Mouse (Mus musculus) layer of hippocampus, postnatal 14 days (tissue): ENCODE data around the gene Sept6. TPM values are rescaled to one million over a fixed set of nuclear protein-coding genes. Genes with fewer than 3 reads are reported as not detected.
A peak's percentile ranks its signal among the peaks of the same experiment; 100 is the strongest.

ENCODE experiments used
- DNase-seq, 2 experiments: peaks; one replicate each; pipeline ENCODE4 v3.0.0; 2021 to 2022; ENCODE audit warnings: low spot score in 2 of 2, mixed read lengths in 1 of 2
- long read RNA-seq, 2 experiments: library from polyadenylated mRNA; stranded (forward); transcript quantifications; one replicate each; pipeline ENCODE4 v2.0.0; 2021
- total RNA-seq, 2 experiments: library from RNA; stranded (reverse); gene quantifications; 2 replicates each; pipeline ENCODE4 v1.2.3; 2021

Gene Sept6
- 10 to 100 TPM; 48.8 to 49.9 TPM for total RNA-seq
- long read RNA-seq, experiment 1, full-length matches to known transcripts = 37 of 51 reads
- long read RNA-seq, experiment 1, partial matches to known transcripts = 1 of 51 reads
- long read RNA-seq, experiment 1, other reads (novel, unspliced or antisense) = 13 of 51 reads
- long read RNA-seq, experiment 2, full-length matches to known transcripts = 30 of 48 reads
- long read RNA-seq, experiment 2, partial matches to known transcripts = 2 of 48 reads
- long read RNA-seq, experiment 2, other reads (novel, unspliced or antisense) = 16 of 48 reads

- no peak for DNase-seq
Observed at GRCm38 (mm10) chrX:36991694-36992093, at the start of gene Sept6. Sept6 (minus strand) TSS chrX:36991794.

DNA sequence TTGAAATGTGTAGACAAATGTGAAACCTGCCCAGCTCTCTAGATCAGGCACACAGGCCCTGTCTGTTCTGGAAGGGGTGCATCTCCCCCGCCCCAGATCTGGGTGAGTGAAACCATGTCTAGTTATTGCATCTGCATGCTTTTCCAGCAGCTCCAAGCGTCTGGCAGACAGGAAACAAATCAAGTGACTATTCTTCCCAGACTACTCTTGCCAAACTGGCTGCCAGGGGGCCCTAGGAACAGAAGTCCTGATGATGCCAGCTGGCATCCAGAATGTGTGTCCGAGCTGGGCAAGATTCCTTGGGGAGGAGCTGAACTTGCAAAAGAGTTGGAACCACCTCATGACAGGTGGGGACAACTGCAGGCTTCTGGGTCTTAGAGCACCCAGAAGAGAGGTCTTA, 36.8 kb upstream of the Sept6 start:
- DNase-seq = peak; percentile 20 to 47

DNA sequence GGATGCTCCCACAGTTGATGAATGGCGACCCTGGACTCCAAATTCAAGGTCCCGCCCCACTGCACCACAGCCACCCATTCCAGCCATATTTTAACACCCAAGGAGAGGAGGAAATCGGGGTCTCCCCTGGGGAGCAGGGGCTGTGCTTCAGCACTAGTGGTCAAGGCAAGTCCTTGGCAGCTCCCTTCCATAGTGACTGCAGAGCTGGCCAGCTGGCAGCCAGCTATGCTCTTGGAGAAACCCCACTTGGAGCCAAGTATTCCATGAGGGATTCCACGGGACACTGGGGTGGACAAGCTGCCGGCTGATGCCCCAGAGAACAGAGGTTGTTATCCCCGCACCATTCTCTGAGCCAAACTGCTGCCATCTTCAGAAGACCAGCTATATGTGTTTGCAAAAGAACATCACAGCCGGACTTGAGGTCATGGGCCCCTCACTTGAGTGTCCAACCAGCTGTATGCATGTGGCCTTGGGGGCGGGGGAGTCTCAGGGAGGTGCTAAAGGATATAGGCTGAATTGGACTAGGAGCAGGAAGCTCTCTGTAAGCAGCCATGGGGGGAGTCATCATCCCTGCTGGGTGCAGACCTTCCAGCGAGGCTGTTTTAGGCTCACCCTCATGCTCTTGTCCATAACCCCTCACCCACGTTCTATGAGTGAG, 32.2 kb upstream of the Sept6 start:
- no peak for DNase-seq

GRCm38 (mm10) chrX:37022690-37023089, 31.1 kb upstream of the Sept6 start:
- DNase-seq = peak; percentile 30 to 55

- no peak for DNase-seq
Observed at GRCm38 (mm10) chrX:37019045-37019444, 27.5 kb upstream of the Sept6 start.

DNA sequence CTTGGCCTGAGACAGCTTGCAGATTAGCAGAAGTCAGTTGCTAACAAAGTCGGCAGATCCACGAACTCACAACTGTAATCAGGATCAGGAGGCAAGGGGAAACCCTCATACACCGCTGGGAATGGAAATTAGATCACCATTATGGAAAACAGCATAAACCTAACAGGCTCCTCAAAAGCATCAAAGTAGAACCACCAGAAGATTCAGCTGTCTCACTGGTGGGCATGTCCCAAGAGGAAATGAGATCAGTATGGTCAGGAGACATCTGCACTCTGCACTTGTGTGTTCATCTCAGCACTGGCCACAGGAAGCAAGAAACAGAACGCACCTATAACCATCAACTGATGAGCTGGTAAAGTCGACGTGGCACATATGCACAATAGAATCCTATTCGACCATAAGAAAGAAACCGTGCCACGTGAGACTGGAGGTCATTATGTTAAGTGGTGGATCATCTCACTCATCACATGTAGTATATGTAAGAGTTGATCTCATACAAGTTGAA, 26.6 kb upstream of the Sept6 start:
- DNase-seq = no peak

DNA sequence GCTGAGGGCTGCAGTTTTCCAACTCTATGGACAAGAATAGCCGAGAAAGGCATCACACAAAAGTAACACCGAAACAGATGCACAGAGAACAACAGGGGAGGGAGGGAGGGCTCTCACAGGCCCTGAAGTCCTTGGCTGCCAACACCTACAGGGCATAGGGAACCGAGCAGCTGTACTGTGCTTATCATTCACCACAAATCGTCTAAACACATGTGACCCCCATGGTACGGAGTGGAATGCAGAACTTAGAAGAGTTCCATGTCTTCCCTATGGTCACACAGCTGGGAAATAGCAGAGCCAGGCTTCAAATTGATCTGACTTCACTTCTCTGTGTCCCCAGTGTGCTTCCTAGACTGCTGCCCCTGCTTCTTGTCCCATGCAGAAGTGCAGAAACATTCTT, 22.3 kb upstream of the Sept6 start:
- no peak for DNase-seq

GRCm38 (mm10) chrX:36991039-36991438, 555 bp downstream of the Sept6 start:
- no peak for DNase-seq

DNA sequence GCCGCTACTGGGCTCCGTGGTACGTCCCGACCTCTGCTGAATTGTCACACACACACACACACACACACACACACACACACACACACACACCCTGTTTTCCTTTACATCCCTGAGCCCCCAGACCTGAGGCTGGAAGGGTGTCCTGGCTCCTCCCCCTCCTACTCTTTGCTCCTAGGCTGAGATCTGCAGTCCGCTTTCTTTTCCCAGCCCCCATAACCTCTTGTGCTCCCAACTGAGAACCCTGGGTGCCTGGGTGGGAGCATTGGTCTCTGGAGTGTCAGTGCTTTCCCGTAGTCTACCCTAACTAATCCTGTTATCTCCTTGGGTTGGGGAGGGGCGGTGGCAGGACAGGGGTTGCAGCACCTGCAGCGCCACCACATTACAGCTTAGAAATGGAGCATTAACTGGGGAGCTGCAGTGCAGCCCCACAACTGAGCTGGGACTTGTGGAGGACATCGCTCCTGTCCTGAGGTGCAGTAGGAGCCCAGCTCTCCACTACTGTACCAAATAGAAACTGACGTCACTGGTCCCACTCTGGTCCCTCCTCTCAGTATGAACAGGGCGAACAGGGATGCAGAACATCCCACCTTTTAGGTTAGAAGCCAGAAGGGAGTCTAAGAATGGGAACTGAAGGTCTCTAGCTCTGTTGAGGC, 1.7 kb downstream of the Sept6 start:
- DNase-seq = no peak

DNA sequence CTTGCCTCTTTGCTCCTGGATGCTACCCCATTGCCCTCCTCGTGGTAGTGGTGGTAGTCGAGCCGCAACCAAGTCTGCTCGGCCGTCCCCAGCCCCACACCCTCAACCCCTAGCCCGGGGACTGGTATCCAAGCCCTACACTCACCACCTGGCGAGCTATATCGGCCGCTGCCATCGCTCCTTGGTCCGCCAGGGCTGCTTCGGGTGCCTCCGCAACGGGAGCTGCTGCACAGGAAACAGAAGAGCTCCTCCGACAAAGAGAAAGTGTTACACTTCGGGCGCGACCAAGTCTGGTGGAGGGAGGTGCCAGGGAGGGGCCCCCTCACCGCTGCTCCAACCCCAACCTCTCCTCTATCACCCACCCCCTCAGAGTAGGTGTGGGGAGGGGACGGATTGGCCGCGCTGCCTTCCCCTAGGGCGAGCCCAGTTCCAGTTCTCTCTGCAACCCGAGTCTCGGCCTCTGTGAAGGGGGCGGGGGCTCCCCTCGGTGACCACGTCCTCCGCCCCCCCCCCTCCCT, 2.3 kb downstream of the Sept6 start:
- peak in 1 of 2 experiments; percentile 53 for DNase-seq

GRCm38 (mm10) chrX:36988754-36989153, 2.8 kb downstream of the Sept6 start:
- DNase-seq = no peak

- DNase-seq = no peak
Observed at GRCm38 (mm10) chrX:36987851-36988250, 3.7 kb downstream of the Sept6 start.

- no peak for DNase-seq
Observed at GRCm38 (mm10) chrX:36985041-36985440, 6.6 kb downstream of the Sept6 start.

- no peak for DNase-seq
Observed at GRCm38 (mm10) chrX:36983654-36984311, 7.8 kb downstream of the Sept6 start.

- no peak for DNase-seq
Observed at GRCm38 (mm10) chrX:36982892-36983653, 8.5 kb downstream of the Sept6 start.

- DNase-seq = no peak
Observed at GRCm38 (mm10) chrX:36980563-36981187, 10.9 kb downstream of the Sept6 start.

DNA sequence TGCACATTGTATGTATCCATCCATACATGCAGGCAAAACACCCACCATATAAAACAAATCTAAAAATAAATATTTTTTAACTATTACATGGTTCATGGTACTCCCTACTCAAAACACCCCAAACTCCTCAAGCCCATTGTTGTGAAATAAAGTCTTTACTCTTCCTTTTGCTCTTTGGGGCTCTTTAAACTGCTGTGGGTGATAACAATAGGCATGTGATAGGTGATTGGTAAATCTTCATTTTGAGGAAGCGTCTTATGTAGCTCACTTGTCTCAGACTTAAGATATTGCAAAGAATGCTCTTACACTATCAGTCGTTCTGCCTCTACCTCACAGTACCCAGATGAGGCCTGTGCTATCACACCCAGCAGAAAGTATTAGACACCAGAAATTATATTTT, 13.7 kb downstream of the Sept6 start:
- DNase-seq = no peak

DNA sequence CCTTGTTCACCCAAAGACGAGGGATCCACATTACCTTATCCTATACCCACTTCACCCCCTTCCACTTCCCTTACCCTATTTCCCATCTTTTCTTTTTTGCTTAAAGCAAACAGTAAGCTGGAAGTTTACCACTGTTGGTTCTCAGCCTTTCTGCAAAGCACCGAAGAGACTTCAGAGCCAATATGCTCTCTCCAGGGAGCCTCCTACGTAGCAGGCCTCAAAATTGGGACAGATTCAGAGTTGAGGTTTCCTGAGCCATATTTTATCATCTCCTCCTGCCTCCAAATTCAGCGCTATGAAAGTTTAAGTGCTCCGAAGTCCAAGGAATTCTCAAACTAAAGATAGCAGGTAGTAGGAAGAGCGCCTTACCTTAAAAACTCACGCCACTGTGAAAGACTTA, 14.6 kb downstream of the Sept6 start:
- DNase-seq = no peak

GRCm38 (mm10) chrX:36976272-36976671, 15.3 kb downstream of the Sept6 start:
- no peak for DNase-seq

DNA sequence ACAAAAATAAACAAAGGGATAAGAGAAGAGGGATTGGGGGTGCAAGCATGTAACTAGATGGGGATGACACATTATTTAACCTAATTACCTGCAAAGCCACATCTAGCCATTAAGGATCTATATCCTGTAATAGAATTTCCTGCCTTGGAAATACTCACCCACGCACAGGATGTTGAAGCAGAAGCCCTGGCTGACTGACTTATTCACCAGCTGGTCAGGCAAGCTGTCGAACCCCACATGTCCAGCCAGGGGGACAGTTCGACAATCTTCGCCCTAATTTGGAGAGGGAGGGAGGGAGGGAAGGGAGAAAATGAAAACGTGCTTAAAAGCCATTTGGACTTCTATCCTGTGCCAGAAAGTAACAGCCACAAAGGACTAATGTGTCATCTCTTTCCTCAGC, 16.7 kb downstream of the Sept6 start:
- peak in 1 of 2 experiments; percentile 49 for DNase-seq
